In the genomic region with DNA sequence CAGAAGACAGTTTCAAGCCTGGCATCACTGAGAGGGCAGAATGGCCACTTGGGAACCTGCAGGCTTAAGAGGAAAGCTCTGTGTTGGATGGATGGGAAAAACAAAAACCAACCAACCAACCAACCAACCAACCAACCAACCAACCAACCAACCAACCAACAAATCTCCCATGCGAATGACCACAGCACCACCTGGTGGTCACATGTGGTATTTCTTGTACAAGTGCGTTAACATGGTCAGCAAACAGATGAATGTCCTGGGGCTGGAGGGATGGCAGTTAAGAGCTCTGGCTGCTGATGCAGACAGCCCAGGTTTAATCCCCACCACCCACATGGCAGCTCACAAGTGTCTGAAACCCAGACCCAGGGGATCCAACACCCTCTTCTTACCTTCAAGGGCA, we compare ENCODE assay signal across 9 mouse cellular contexts. TPM values are rescaled to one million over a fixed set of nuclear protein-coding genes. Genes with fewer than 3 reads are reported as not detected.
DNase-seq lines count a peak whose midpoint lies in the region; ATAC-seq and TF ChIP-seq lines count a peak whose summit lies in the region.
"Had no signal": no experiment of that assay in that cellular context is flagged by ENCODE, and none has a peak within 500 bp of the region (broad histone marks: within the 10 kb centered on the region; RNA-seq: fewer than 3 reads in every experiment).

No protein-coding gene starts in this region.

- no peak overlapping the region for H3K4me3 ChIP-seq in G1E (ENCODE audit: low read depth, low read length)
- H3K4me3 ChIP-seq: lung, embryonic 15.5 days had no signal

- ATAC-seq in G1E (ENCODE audit: extremely low read depth, insufficient number of reproducible peaks, low FRiP score, poor library complexity, severe bottlenecking): no peak
- no peak for ATAC-seq in inflammation-experienced regulatory T-cells, adult 6 months

- peak; percentile 89 for TF ChIP-seq CTCF in G1E (IDR thresholded peaks at IDR 0.05; ENCODE audit: low read depth, low read length)

- WGBS in large intestine, adult 2 months: 4% methylated on average over 2 of the region's 2 CpGs

- H3K27me3 ChIP-seq in G1E (ENCODE audit: insufficient read depth, low read length): no peaks in the 10 kb centered on the region
- H3K27me3 ChIP-seq: lung, embryonic 15.5 days had no signal

- no peaks in the 10 kb centered on the region for H3K36me3 ChIP-seq in G1E (replicated peaks)
- H3K36me3 ChIP-seq: lung, embryonic 15.5 days had no signal

- H3K9me3 ChIP-seq in G1E (replicated peaks): no peaks in the 10 kb centered on the region
- H3K9me3 ChIP-seq: lung, embryonic 15.5 days had no signal

- 0 out of 2 replicates have a peak, but pooled peaks cover 2% of the 10 kb centered on the region for H3K4me1 ChIP-seq in G1E (ENCODE audit: insufficient read depth, low read depth, low read length)

- peak; percentile 64 for DNase-seq in CD4-positive helper T cell, adult 2 months (ENCODE audit: low read depth, low spot score)
- DNase-seq in G1E (ENCODE audit: low spot score): no peak
- peak; percentile 50 for DNase-seq in cerebellum, adult 11 months
- peak; percentile 71 for DNase-seq in gastrocnemius, adult 18-20 months (ENCODE audit: low spot score)
- DNase-seq in large intestine, adult 2 months (ENCODE audit: low read depth, low spot score): peak; percentile 29
- peak; percentile 81 for DNase-seq in lung, postnatal 10 days
- peak; percentile 50 for DNase-seq in skeletal muscle tissue, adult 2 months (ENCODE audit: low read depth, low spot score)

RNA-seq across cellular contexts. Expression of gene Top1, which starts 52.7 kb away (rescaled TPM):
- total RNA-seq in G1E (2014; fragmentation: Nextera tagmentation): 184 and 198 TPM in 2 replicates
- 114 and 136 TPM in 2 replicates for total RNA-seq in G1E (2017)
- 95.8 and 113 TPM in 2 replicates for polyA plus RNA-seq in G1E (2012)
- 10 to 100 TPM; 29.1 to 36.7 TPM for total RNA-seq in gastrocnemius, adult 18-20 months (2021)
- polyA plus RNA-seq in large intestine, adult 2 months (2012; rRNA removed): 8.4 and 12.0 TPM in 2 replicates
- 10 to 100 TPM; 84.6 to 91.2 (median 89.9) TPM for polyA plus RNA-seq in inflammation-experienced regulatory T-cells, adult 6 months (2017; shearing (Covaris generic))
